Mouse (Mus musculus): Measurements from ENCODE around the gene Zfp385b.

DNA sequence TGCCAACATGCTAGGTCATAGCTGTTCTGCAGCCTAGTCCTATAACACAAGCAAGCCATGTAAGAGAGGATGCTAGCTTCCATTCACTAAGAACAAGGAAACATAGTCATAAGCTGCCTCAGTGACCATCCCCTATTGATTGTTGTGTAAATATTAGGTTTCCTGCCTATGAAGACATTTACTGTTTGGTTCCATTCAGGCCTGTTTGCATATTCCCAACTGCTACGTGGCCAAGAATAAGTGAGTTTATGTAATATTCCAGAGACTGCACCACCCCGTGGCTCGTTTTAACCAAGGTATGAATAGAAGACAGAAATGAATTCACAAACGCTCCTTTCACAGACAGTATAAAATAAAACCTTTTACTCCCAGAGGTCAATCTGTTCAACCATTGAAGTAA is 200.8 kb downstream of the Zfp385b start:
- TF ChIP-seq EP300 (IDR thresholded peaks at IDR 0.05; ENCODE audit: insufficient read depth, low read depth, low read length) (no peak), CTCF (IDR thresholded peaks at IDR 0.05) (no peak)
